ENCODE assay signal across 12 mouse cellular contexts in genomic region chr4:117094626-117095361, GRCm38 (mm10). TPM values are rescaled to one million over a fixed set of nuclear protein-coding genes. Genes with fewer than 3 reads are reported as not detected.
DNase-seq lines count a peak whose midpoint lies in the region; ATAC-seq and TF ChIP-seq lines count a peak whose summit lies in the region.
"Had no signal": no experiment of that assay in that cellular context is flagged by ENCODE, and none has a peak within 500 bp of the region (broad histone marks: within the 10 kb centered on the region; RNA-seq: fewer than 3 reads in every experiment).

No protein-coding gene starts in this region.

- no peak overlapping the region for H3K4me3 ChIP-seq in intestine, embryonic 14.5 days (ENCODE audit: low read depth, low read length)
- no peak overlapping the region for H3K4me3 ChIP-seq in intestine, postnatal 0 days (ENCODE audit: low read depth, low read length)
- no peak overlapping the region for H3K4me3 ChIP-seq in midbrain, embryonic 15.5 days
- H3K4me3 ChIP-seq in midbrain, embryonic 11.5 days (ENCODE audit: low read depth, low read length) = no peak overlapping the region
- no peak overlapping the region for H3K4me3 ChIP-seq in kidney, postnatal 0 days (replicated peaks; ENCODE audit: low read depth, low read length)
- no peak overlapping the region for H3K4me3 ChIP-seq in stomach, embryonic 16.5 days (replicated peaks; ENCODE audit: low read length)
- no peak overlapping the region for H3K4me3 ChIP-seq in heart, embryonic 12.5 days

- 59% methylated on average over 3 of the region's 3 CpGs for WGBS in intestine, embryonic 14.5 days
- WGBS in intestine, postnatal 0 days = 69% methylated on average over 3 of the region's 3 CpGs
- 81% methylated on average over 3 of the region's 3 CpGs for WGBS in midbrain, embryonic 15.5 days
- 85% methylated on average over 3 of the region's 3 CpGs for WGBS in midbrain, embryonic 11.5 days
- WGBS in kidney, postnatal 0 days = 61% methylated on average over 3 of the region's 3 CpGs
- 64% methylated on average over 3 of the region's 3 CpGs for WGBS in stomach, embryonic 16.5 days
- 81% methylated on average over 3 of the region's 3 CpGs for WGBS in heart, embryonic 12.5 days

- H3K36me3 ChIP-seq in intestine, embryonic 14.5 days (ENCODE audit: control insufficient read depth, insufficient read depth, low read length) = no peaks in the 10 kb centered on the region
- no peaks in the 10 kb centered on the region for H3K36me3 ChIP-seq in intestine, postnatal 0 days (ENCODE audit: control insufficient read depth, insufficient read depth)
- H3K36me3 ChIP-seq in midbrain, embryonic 15.5 days (replicated peaks) = no peaks in the 10 kb centered on the region
- H3K36me3 ChIP-seq in midbrain, embryonic 11.5 days (ENCODE audit: control insufficient read depth, insufficient read depth, low read length) = no peaks in the 10 kb centered on the region
- no peaks in the 10 kb centered on the region for H3K36me3 ChIP-seq in kidney, postnatal 0 days (ENCODE audit: insufficient read depth, low read length)
- no peaks in the 10 kb centered on the region for H3K36me3 ChIP-seq in stomach, embryonic 16.5 days (ENCODE audit: control insufficient read depth, insufficient read depth, low read length)
- H3K36me3 ChIP-seq in heart, embryonic 12.5 days = no peaks in the 10 kb centered on the region
- H3K36me3 ChIP-seq: G1E; midbrain, embryonic 12.5 days; neural tube, embryonic 12.5 days had no signal

- no peaks in the 10 kb centered on the region for H3K27me3 ChIP-seq in intestine, embryonic 14.5 days (replicated peaks; ENCODE audit: control insufficient read depth, insufficient read depth, low read length)
- no peaks in the 10 kb centered on the region; the same call in 1 of the 2 replicates for H3K27me3 ChIP-seq in intestine, postnatal 0 days (replicated peaks; ENCODE audit: control insufficient read depth, insufficient read depth, low read length)
- no peaks in the 10 kb centered on the region for H3K27me3 ChIP-seq in midbrain, embryonic 15.5 days (replicated peaks)
- peaks cover 9% of the 10 kb centered on the region for H3K27me3 ChIP-seq in midbrain, embryonic 11.5 days (ENCODE audit: control insufficient read depth, insufficient read depth, low read length)
- no peaks in the 10 kb centered on the region for H3K27me3 ChIP-seq in kidney, postnatal 0 days (ENCODE audit: insufficient read depth, low read length)
- no peaks in the 10 kb centered on the region for H3K27me3 ChIP-seq in stomach, embryonic 16.5 days (ENCODE audit: control insufficient read depth, insufficient read depth, low read length)
- no peaks in the 10 kb centered on the region for H3K27me3 ChIP-seq in heart, embryonic 12.5 days (replicated peaks)
- H3K27me3 ChIP-seq: neural tube, embryonic 12.5 days had no signal

- peaks cover 10% of the 10 kb centered on the region; the same call in 1 of the 2 replicates for H3K4me1 ChIP-seq in intestine, embryonic 14.5 days (replicated peaks; ENCODE audit: control insufficient read depth, insufficient read depth, low read length)
- no peaks in the 10 kb centered on the region; the same call in 1 of the 2 replicates for H3K4me1 ChIP-seq in intestine, postnatal 0 days (replicated peaks; ENCODE audit: control insufficient read depth, insufficient read depth, low read length)
- H3K4me1 ChIP-seq in midbrain, embryonic 15.5 days = peaks cover 21% of the 10 kb centered on the region
- H3K4me1 ChIP-seq in midbrain, embryonic 11.5 days (ENCODE audit: control insufficient read depth, insufficient read depth, low read length) = peaks cover 23% of the 10 kb centered on the region
- H3K4me1 ChIP-seq in kidney, postnatal 0 days (replicated peaks; ENCODE audit: insufficient read depth, low read length) = no peaks in the 10 kb centered on the region
- H3K4me1 ChIP-seq in stomach, embryonic 16.5 days (ENCODE audit: control insufficient read depth, insufficient read depth, low read length) = peaks cover 14% of the 10 kb centered on the region; the same call in 1 of the 2 replicates
- peaks cover 21% of the 10 kb centered on the region for H3K4me1 ChIP-seq in heart, embryonic 12.5 days (replicated peaks)

- H3K4me2 ChIP-seq in intestine, embryonic 14.5 days (ENCODE audit: low read length) = peak overlapping the region; percentile 79; the same call in 1 of the 2 replicates
- H3K4me2 ChIP-seq in intestine, postnatal 0 days (replicated peaks; ENCODE audit: low read depth) = no peak overlapping the region
- 0 out of 2 replicates have a peak overlapping the region, but pooled peaks have one; percentile 93 for H3K4me2 ChIP-seq in midbrain, embryonic 15.5 days
- no peak overlapping the region for H3K4me2 ChIP-seq in midbrain, embryonic 11.5 days
- H3K4me2 ChIP-seq in kidney, postnatal 0 days (ENCODE audit: low read length) = no peak overlapping the region
- no peak overlapping the region for H3K4me2 ChIP-seq in stomach, embryonic 16.5 days (ENCODE audit: low read depth, low read length)
- H3K4me2 ChIP-seq in heart, embryonic 12.5 days = no peak overlapping the region

- peak overlapping the region; percentile 68; the same call in 1 of the 2 replicates for H3K27ac ChIP-seq in intestine, embryonic 14.5 days (ENCODE audit: low read depth)
- no peak overlapping the region for H3K27ac ChIP-seq in intestine, postnatal 0 days (ENCODE audit: low read depth, low read length)
- no peak overlapping the region for H3K27ac ChIP-seq in midbrain, embryonic 15.5 days
- H3K27ac ChIP-seq in midbrain, embryonic 11.5 days (ENCODE audit: low read depth, low read length) = no peak overlapping the region
- 0 out of 2 replicates have a peak overlapping the region, but pooled peaks have one; percentile 47 for H3K27ac ChIP-seq in kidney, postnatal 0 days
- H3K27ac ChIP-seq in stomach, embryonic 16.5 days (ENCODE audit: low read length) = peak overlapping the region; percentile 80
- no peak overlapping the region for H3K27ac ChIP-seq in heart, embryonic 12.5 days (ENCODE audit: poor library complexity, severe bottlenecking)
- H3K27ac ChIP-seq: neural tube, embryonic 12.5 days had no signal

- DNase-seq in intestine, embryonic 14.5 days (ENCODE audit: low spot score) = no peak
- DNase-seq in midbrain, embryonic 11.5 days (ENCODE audit: low spot score, missing footprints) = no peak
- DNase-seq in kidney, postnatal 0 days (ENCODE audit: low spot score) = peak; percentile 62
- no peak for DNase-seq in cerebellum, adult 11 months

- no peak overlapping the region for H3K9ac ChIP-seq in intestine, embryonic 14.5 days (ENCODE audit: low read length)
- no peak overlapping the region for H3K9ac ChIP-seq in intestine, postnatal 0 days (ENCODE audit: low read depth, low read length)
- H3K9ac ChIP-seq in midbrain, embryonic 15.5 days = no peak overlapping the region
- no peak overlapping the region for H3K9ac ChIP-seq in midbrain, embryonic 11.5 days (ENCODE audit: low read length)
- H3K9ac ChIP-seq in kidney, postnatal 0 days (ENCODE audit: low read depth, low read length) = no peak overlapping the region
- H3K9ac ChIP-seq in stomach, embryonic 16.5 days (ENCODE audit: low read length) = no peak overlapping the region
- H3K9ac ChIP-seq in heart, embryonic 12.5 days = no peak overlapping the region

- no peak for TF ChIP-seq CTCF in intestine, postnatal 0 days (IDR thresholded peaks at IDR 0.05; ENCODE audit: low read depth)
- no peak for TF ChIP-seq CTCF in kidney, postnatal 0 days (IDR thresholded peaks at IDR 0.05; ENCODE audit: low read depth)

- ATAC-seq in intestine, embryonic 14.5 days (replicated peaks; ENCODE audit: low FRiP score, low TSS enrichment, low read depth) = no peak
- ATAC-seq in intestine, postnatal 0 days = no peak
- no peak for ATAC-seq in midbrain, embryonic 15.5 days (replicated peaks)
- no peak for ATAC-seq in midbrain, embryonic 11.5 days (ENCODE audit: low FRiP score)
- no peak for ATAC-seq in kidney, postnatal 0 days (replicated peaks; ENCODE audit: low FRiP score, low read depth)
- no peak for ATAC-seq in stomach, embryonic 16.5 days (ENCODE audit: insufficient read depth, low FRiP score)
- no peak for ATAC-seq in heart, embryonic 12.5 days (ENCODE audit: insufficient number of reproducible peaks, low FRiP score)
- ATAC-seq: inflammation-experienced regulatory T-cells, adult 6 months had no signal

- H3K9me3 ChIP-seq in intestine, embryonic 14.5 days (ENCODE audit: control insufficient read depth, low read length) = no peaks in the 10 kb centered on the region
- no peaks in the 10 kb centered on the region for H3K9me3 ChIP-seq in intestine, postnatal 0 days (ENCODE audit: control insufficient read depth)
- H3K9me3 ChIP-seq in midbrain, embryonic 15.5 days = no peaks in the 10 kb centered on the region
- no peaks in the 10 kb centered on the region for H3K9me3 ChIP-seq in midbrain, embryonic 11.5 days (ENCODE audit: control insufficient read depth, low read length)
- no peaks in the 10 kb centered on the region for H3K9me3 ChIP-seq in kidney, postnatal 0 days (replicated peaks; ENCODE audit: low read length)
- H3K9me3 ChIP-seq in stomach, embryonic 16.5 days (replicated peaks; ENCODE audit: control insufficient read depth, low read length) = no peaks in the 10 kb centered on the region
- no peaks in the 10 kb centered on the region for H3K9me3 ChIP-seq in heart, embryonic 12.5 days (replicated peaks)
- H3K9me3 ChIP-seq: G1E; midbrain, embryonic 12.5 days; neural tube, embryonic 12.5 days had no signal

RNA-seq across cellular contexts. Expression of gene Ptch2, which starts 1.1 kb away (rescaled TPM):
- 8.2 and 8.4 TPM in 2 replicates for polyA plus RNA-seq in intestine, embryonic 14.5 days (2014; fragmentation: Nextera tagmentation; extraction: Ambion mirVana)
- polyA plus RNA-seq in intestine, postnatal 0 days (2015; fragmentation: Nextera tagmentation; extraction: Ambion mirVana) = 1.3 and 1.4 TPM in 2 replicates
- polyA plus RNA-seq in midbrain, embryonic 15.5 days (2015; fragmentation: Nextera tagmentation; extraction: Ambion mirVana) = 7.7 and 9.0 TPM in 2 replicates
- polyA plus RNA-seq in midbrain, embryonic 11.5 days (2014; fragmentation: Nextera tagmentation; extraction: Ambion mirVana) = 3.6 and 5.0 TPM in 2 replicates
- 4.0 TPM in 2 replicates for polyA plus RNA-seq in kidney, postnatal 0 days (2015; fragmentation: Nextera tagmentation; extraction: Ambion mirVana)
- 7.0 and 7.3 TPM in 2 replicates for polyA plus RNA-seq in stomach, embryonic 16.5 days (2015; fragmentation: Nextera tagmentation; extraction: Ambion mirVana)
- 2.6 and 2.7 TPM in 2 replicates for polyA plus RNA-seq in heart, embryonic 12.5 days (2016; fragmentation: Nextera tagmentation; extraction: Ambion mirVana)
- polyA plus RNA-seq: G1E had no signal

RNA-seq across cellular contexts. Expression of gene Btbd19, which starts 30.7 kb away (rescaled TPM):
- polyA plus RNA-seq in intestine, embryonic 14.5 days (2014; fragmentation: Nextera tagmentation; extraction: Ambion mirVana) = 6.6 and 7.2 TPM in 2 replicates
- 2.9 and 3.5 TPM in 2 replicates for polyA plus RNA-seq in intestine, postnatal 0 days (2015; fragmentation: Nextera tagmentation; extraction: Ambion mirVana)
- polyA plus RNA-seq in midbrain, embryonic 15.5 days (2015; fragmentation: Nextera tagmentation; extraction: Ambion mirVana) = 3.9 and 4.3 TPM in 2 replicates
- polyA plus RNA-seq in midbrain, embryonic 11.5 days (2014; fragmentation: Nextera tagmentation; extraction: Ambion mirVana) = 2.7 and 3.8 TPM in 2 replicates
- polyA plus RNA-seq in kidney, postnatal 0 days (2015; fragmentation: Nextera tagmentation; extraction: Ambion mirVana) = 4.3 and 4.9 TPM in 2 replicates
- 6.5 and 6.6 TPM in 2 replicates for polyA plus RNA-seq in stomach, embryonic 16.5 days (2015; fragmentation: Nextera tagmentation; extraction: Ambion mirVana)
- 3.3 and 3.5 TPM in 2 replicates for polyA plus RNA-seq in heart, embryonic 12.5 days (2016; fragmentation: Nextera tagmentation; extraction: Ambion mirVana)

RNA-seq across cellular contexts. Expression of gene Tctex1d4, which starts 31.8 kb away (rescaled TPM):
- not detected in 2 replicates for polyA plus RNA-seq in intestine, embryonic 14.5 days (2014; fragmentation: Nextera tagmentation; extraction: Ambion mirVana)
- 0.22 TPM in 2 replicates for polyA plus RNA-seq in intestine, postnatal 0 days (2015; fragmentation: Nextera tagmentation; extraction: Ambion mirVana)
- polyA plus RNA-seq in midbrain, embryonic 15.5 days (2015; fragmentation: Nextera tagmentation; extraction: Ambion mirVana) = 0.42 TPM in 1 of 2 replicates, not detected in the other
- polyA plus RNA-seq in midbrain, embryonic 11.5 days (2014; fragmentation: Nextera tagmentation; extraction: Ambion mirVana) = not detected in 2 replicates
- 0.24 TPM in 1 of 2 replicates, not detected in the other for polyA plus RNA-seq in kidney, postnatal 0 days (2015; fragmentation: Nextera tagmentation; extraction: Ambion mirVana)
- polyA plus RNA-seq in stomach, embryonic 16.5 days (2015; fragmentation: Nextera tagmentation; extraction: Ambion mirVana) = 0.22 TPM in 1 of 2 replicates, not detected in the other
- not detected in 2 replicates for polyA plus RNA-seq in heart, embryonic 12.5 days (2016; fragmentation: Nextera tagmentation; extraction: Ambion mirVana)
- polyA plus RNA-seq: midbrain, embryonic 12.5 days; neural tube, embryonic 12.5 days had no signal

RNA-seq across cellular contexts. Expression of gene Plk3, which starts 39.0 kb away (rescaled TPM):
- polyA plus RNA-seq in intestine, embryonic 14.5 days (2014; fragmentation: Nextera tagmentation; extraction: Ambion mirVana) = 3.1 and 3.7 TPM in 2 replicates
- polyA plus RNA-seq in intestine, postnatal 0 days (2015; fragmentation: Nextera tagmentation; extraction: Ambion mirVana) = 5.3 and 7.0 TPM in 2 replicates
- 19.1 and 19.3 TPM in 2 replicates for polyA plus RNA-seq in midbrain, embryonic 15.5 days (2015; fragmentation: Nextera tagmentation; extraction: Ambion mirVana)
- polyA plus RNA-seq in midbrain, embryonic 11.5 days (2014; fragmentation: Nextera tagmentation; extraction: Ambion mirVana) = 28.0 and 32.8 TPM in 2 replicates
- polyA plus RNA-seq in kidney, postnatal 0 days (2015; fragmentation: Nextera tagmentation; extraction: Ambion mirVana) = 3.7 and 4.0 TPM in 2 replicates
- polyA plus RNA-seq in stomach, embryonic 16.5 days (2015; fragmentation: Nextera tagmentation; extraction: Ambion mirVana) = 3.4 and 5.0 TPM in 2 replicates
- 2.6 TPM in 2 replicates for polyA plus RNA-seq in heart, embryonic 12.5 days (2016; fragmentation: Nextera tagmentation; extraction: Ambion mirVana)

Comparison
In these comparisons a context has a peak if more than half of its experiments do, and no peak if none do; other contexts are left out.
1. H3K27ac ChIP-seq: peak in intestine, embryonic 14.5 days (single experiment), kidney, postnatal 0 days (single experiment) and stomach, embryonic 16.5 days (single experiment); none in intestine, postnatal 0 days (single experiment), midbrain, embryonic 15.5 days (single experiment), midbrain, embryonic 11.5 days (single experiment) and heart, embryonic 12.5 days (single experiment).
2. H3K4me2 ChIP-seq: peak in intestine, embryonic 14.5 days (single experiment) and midbrain, embryonic 15.5 days (single experiment); none in intestine, postnatal 0 days (single experiment), midbrain, embryonic 11.5 days (single experiment), kidney, postnatal 0 days (single experiment), stomach, embryonic 16.5 days (single experiment) and heart, embryonic 12.5 days (single experiment).